Mouse (Mus musculus): ENCODE measurements around the gene Antxr1. TPM values are rescaled to one million over a fixed set of nuclear protein-coding genes. Genes with fewer than 3 reads are reported as not detected.

Antxr1 gene
- polyA plus RNA-seq, 1 experiment from 2014 or later, result 6.5 TPM

DNA sequence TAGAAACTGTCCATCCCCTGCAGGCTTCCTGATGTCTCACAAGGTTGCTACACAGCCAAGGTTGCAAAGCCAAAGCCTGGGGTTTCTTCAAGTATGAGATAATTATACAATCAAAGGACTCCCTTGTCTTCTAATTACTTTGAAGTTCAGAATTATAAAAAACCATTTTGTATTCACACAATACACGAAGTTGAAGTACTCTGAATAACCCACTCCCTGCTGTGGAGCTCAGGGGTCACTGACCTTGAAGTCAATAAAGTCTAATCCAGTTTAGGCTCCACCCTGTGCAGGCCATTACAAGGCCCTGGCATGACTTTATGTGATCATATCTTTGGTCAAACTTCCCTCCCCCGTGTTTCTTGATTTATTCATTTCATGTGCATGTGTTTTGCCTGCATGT, 73.0 kb downstream of the Antxr1 start:
- Histone ChIP-seq H3K4me3 (ENCODE audit: control insufficient read depth in 1 of 2, insufficient read depth in 1 of 2, low read depth in 1 of 2, low read length in 2 of 2) (no peak overlapping the region), H3K36me3 (ENCODE audit: control insufficient read depth, insufficient read depth, low read length) (no peaks in the 10 kb centered on the region), H3K9me3 (ENCODE audit: control insufficient read depth, low read length) (no peaks in the 10 kb centered on the region), H3K4me2 (ENCODE audit: low read length) (no peak overlapping the region), H3K4me1 (ENCODE audit: control insufficient read depth in 2 of 2, insufficient read depth in 2 of 2, low read length in 2 of 2) (peaks cover 0 to 3% of the 10 kb centered on the region in 2 experiments; a peak in 3 of 4 replicates), H3K27ac (replicated peaks in 1 of 2; ENCODE audit: control insufficient read depth in 1 of 2, insufficient read depth in 1 of 2, low read depth in 2 of 2, low read length in 2 of 2) (no peak overlapping the region), H3K9ac (ENCODE audit: low read length) (no peak overlapping the region), H3K27me3 (ENCODE audit: control insufficient read depth, insufficient read depth, low read length) (no peaks in the 10 kb centered on the region)
- WGBS, result 58% methylated on average over 2 of the region's 2 CpGs
- no peak for ATAC-seq (ENCODE audit: insufficient number of reproducible peaks, insufficient read depth, low FRiP score, low read depth)

DNA sequence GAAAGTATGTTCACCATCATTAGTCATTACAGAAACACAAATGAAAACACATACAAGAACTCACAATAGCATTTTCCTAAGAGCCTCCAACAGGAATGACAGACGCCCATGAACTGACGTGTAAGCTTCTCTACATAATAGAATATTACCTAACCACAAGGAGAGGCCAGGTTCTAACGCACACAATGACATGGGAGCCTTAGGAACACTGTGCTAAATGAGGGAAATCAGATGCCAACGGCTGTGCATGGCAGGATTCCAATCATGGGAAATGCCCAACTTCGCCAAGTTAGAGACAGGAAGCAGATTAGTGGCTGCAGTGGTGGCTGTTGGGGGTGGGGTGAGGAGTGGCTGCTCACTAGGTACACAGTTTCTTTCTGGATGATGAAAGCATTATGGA, 76.6 kb downstream of the Antxr1 start:
- no peak overlapping the region for H3K4me3 ChIP-seq (ENCODE audit: control insufficient read depth in 1 of 2, insufficient read depth in 1 of 2, low read depth in 1 of 2, low read length in 2 of 2)
- H3K36me3 ChIP-seq (ENCODE audit: control insufficient read depth, insufficient read depth, low read length), result no peaks in the 10 kb centered on the region
- no peak for ATAC-seq (ENCODE audit: insufficient number of reproducible peaks, insufficient read depth, low FRiP score, low read depth)
- no peaks in the 10 kb centered on the region for H3K27me3 ChIP-seq (ENCODE audit: control insufficient read depth, insufficient read depth, low read length)
- H3K27ac ChIP-seq (replicated peaks in 1 of 2; ENCODE audit: control insufficient read depth in 1 of 2, insufficient read depth in 1 of 2, low read depth in 2 of 2, low read length in 2 of 2), result no peak overlapping the region
- no peaks in the 10 kb centered on the region for H3K9me3 ChIP-seq (ENCODE audit: control insufficient read depth, low read length)
- H3K9ac ChIP-seq (ENCODE audit: low read length), result no peak overlapping the region
- peaks cover 0 to 3% of the 10 kb centered on the region in 2 experiments; a peak in 3 of 4 replicates for H3K4me1 ChIP-seq (ENCODE audit: control insufficient read depth in 2 of 2, insufficient read depth in 2 of 2, low read length in 2 of 2)
- 63% methylated on average over 5 of the region's 5 CpGs for WGBS
- H3K4me2 ChIP-seq (ENCODE audit: low read length), result no peak overlapping the region

DNA sequence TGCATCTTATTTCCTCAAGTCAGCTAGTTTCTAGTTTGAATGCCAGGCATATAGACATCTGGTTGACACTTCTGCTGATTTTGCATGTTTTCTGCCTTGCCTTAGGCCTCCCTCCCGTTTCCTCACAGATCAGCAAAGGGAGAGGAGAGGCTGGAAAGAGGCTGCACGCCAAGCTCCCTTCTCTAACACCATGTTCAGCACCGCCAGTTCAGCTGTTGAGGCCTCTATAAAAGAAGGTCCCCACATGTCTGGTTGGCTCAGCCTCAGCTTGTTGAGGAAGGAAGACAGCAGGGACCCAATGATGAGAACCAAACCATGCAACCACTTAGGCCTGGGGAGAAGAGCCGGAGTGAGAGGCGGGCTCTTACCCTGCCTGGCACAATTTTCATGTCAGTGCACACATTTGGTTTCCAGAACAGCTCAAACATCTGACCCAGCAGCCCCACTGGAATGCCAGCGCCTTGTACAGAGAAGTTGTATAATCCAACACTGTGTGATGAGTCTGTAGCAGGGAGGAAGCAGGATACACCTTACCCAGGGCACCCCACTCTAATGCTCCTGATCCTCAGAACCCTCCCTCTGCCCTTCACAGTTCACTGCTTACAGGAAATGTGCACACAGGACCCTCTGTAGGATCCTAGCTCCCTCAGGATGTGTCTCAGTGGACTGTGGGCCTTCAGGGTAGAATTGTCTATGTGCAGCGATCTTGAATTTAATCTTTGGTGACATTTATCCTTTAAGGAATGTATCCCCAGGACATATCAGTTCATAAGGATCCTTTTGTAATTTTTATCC, 77.4 kb downstream of the Antxr1 start:
- Histone ChIP-seq H3K27ac (replicated peaks in 1 of 2; ENCODE audit: control insufficient read depth in 1 of 2, insufficient read depth in 1 of 2, low read depth in 2 of 2, low read length in 2 of 2) (no peak overlapping the region), H3K4me1 (ENCODE audit: control insufficient read depth in 2 of 2, insufficient read depth in 2 of 2, low read length in 2 of 2) (peaks cover 0 to 3% of the 10 kb centered on the region in 2 experiments; a peak in 3 of 4 replicates), H3K4me2 (ENCODE audit: low read length) (no peak overlapping the region), H3K9me3 (ENCODE audit: control insufficient read depth, low read length) (no peaks in the 10 kb centered on the region), H3K36me3 (ENCODE audit: control insufficient read depth, insufficient read depth, low read length) (no peaks in the 10 kb centered on the region), H3K9ac (ENCODE audit: low read length) (no peak overlapping the region), H3K27me3 (ENCODE audit: control insufficient read depth, insufficient read depth, low read length) (no peaks in the 10 kb centered on the region), H3K4me3 (ENCODE audit: control insufficient read depth in 1 of 2, insufficient read depth in 1 of 2, low read depth in 1 of 2, low read length in 2 of 2) (no peak overlapping the region)
- no peak for ATAC-seq (ENCODE audit: insufficient number of reproducible peaks, insufficient read depth, low FRiP score, low read depth)
- WGBS, result 74% methylated on average over 7 of the region's 7 CpGs

DNA sequence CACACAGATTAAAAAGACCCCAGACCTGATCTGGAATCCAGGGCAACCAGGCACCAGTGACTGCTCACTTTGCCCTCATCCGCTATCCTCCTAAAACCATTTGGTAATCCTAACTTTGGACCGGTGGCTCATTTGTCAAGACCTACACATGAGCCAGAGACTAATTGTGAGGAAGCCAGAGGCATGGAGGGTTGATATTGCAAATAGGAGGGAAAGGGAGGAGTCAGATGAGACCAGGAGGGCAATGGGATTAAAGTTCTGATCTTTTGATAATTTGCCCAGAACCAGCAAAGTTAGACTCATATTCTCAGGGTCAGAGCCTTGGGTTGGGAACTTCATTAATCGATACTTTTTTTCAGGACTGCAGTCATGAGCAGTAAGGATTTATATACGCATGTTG, 78.2 kb downstream of the Antxr1 start:
- Histone ChIP-seq H3K9ac (ENCODE audit: low read length) (no peak overlapping the region), H3K4me2 (ENCODE audit: low read length) (no peak overlapping the region), H3K4me3 (ENCODE audit: control insufficient read depth in 1 of 2, insufficient read depth in 1 of 2, low read depth in 1 of 2, low read length in 2 of 2) (no peak overlapping the region), H3K4me1 (ENCODE audit: control insufficient read depth in 2 of 2, insufficient read depth in 2 of 2, low read length in 2 of 2) (peaks cover 0 to 3% of the 10 kb centered on the region in 2 experiments; a peak in 3 of 4 replicates), H3K9me3 (ENCODE audit: control insufficient read depth, low read length) (no peaks in the 10 kb centered on the region), H3K27me3 (ENCODE audit: control insufficient read depth, insufficient read depth, low read length) (no peaks in the 10 kb centered on the region), H3K27ac (replicated peaks in 1 of 2; ENCODE audit: control insufficient read depth in 1 of 2, insufficient read depth in 1 of 2, low read depth in 2 of 2, low read length in 2 of 2) (no peak overlapping the region), H3K36me3 (ENCODE audit: control insufficient read depth, insufficient read depth, low read length) (no peaks in the 10 kb centered on the region)
- ATAC-seq (ENCODE audit: insufficient number of reproducible peaks, insufficient read depth, low FRiP score, low read depth), result no peak
- WGBS, result 92% methylated on average over 4 of the region's 4 CpGs

DNA sequence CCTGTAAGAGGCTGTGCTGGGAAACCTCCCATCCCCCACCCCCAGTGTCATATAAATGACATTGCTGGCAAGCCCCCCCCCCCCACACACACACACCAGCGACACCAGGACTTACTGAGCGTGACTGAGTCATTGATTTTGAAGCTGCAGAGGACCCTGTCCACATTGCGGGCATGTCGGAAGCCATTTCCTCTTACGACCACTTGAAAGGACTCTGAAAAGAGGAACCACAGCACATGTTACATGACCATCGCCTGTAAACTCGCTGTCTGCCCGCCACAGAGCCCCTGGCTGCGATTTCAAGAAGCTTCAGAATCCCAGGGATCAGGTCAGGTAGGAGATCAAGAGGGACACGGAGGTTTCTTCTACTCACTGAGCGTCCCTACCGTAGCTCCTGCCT, 80.0 kb downstream of the Antxr1 start:
- no peak overlapping the region for H3K4me3 ChIP-seq (ENCODE audit: control insufficient read depth in 1 of 2, insufficient read depth in 1 of 2, low read depth in 1 of 2, low read length in 2 of 2)
- H3K27ac ChIP-seq (replicated peaks in 1 of 2; ENCODE audit: control insufficient read depth in 1 of 2, insufficient read depth in 1 of 2, low read depth in 2 of 2, low read length in 2 of 2), result no peak overlapping the region
- H3K36me3 ChIP-seq (ENCODE audit: control insufficient read depth, insufficient read depth, low read length), result no peaks in the 10 kb centered on the region
- H3K9me3 ChIP-seq (ENCODE audit: control insufficient read depth, low read length), result no peaks in the 10 kb centered on the region
- H3K4me2 ChIP-seq (ENCODE audit: low read length), result no peak overlapping the region
- peaks cover 0 to 3% of the 10 kb centered on the region in 2 experiments; a peak in 3 of 4 replicates for H3K4me1 ChIP-seq (ENCODE audit: control insufficient read depth in 2 of 2, insufficient read depth in 2 of 2, low read length in 2 of 2)
- no peak for ATAC-seq (ENCODE audit: insufficient number of reproducible peaks, insufficient read depth, low FRiP score, low read depth)
- H3K27me3 ChIP-seq (ENCODE audit: control insufficient read depth, insufficient read depth, low read length), result no peaks in the 10 kb centered on the region
- WGBS, result 88% methylated on average over 12 of the region's 12 CpGs
- no peak overlapping the region for H3K9ac ChIP-seq (ENCODE audit: low read length)

DNA sequence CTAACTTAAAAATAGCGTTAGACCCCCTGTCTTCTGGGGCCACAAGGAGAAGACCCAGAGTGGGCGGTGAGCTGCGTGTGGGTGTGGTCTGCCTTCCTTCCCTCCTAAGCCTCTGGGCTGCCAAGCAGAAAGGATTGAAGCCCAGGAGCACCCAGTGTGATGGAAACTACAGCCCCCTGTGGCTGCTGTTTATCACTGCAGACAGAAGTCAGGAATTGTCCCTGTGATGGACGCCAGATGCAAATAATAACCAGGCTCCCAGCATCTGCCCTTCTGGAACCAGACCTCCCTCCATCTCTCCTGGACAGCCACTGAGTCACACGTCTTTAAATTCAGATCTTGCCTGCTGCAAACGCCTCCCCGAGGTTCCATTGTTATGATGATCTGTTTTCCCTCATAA, 80.9 kb downstream of the Antxr1 start:
- Histone ChIP-seq H3K27ac (replicated peaks in 1 of 2; ENCODE audit: control insufficient read depth in 1 of 2, insufficient read depth in 1 of 2, low read depth in 2 of 2, low read length in 2 of 2) (no peak overlapping the region), H3K4me1 (ENCODE audit: control insufficient read depth in 2 of 2, insufficient read depth in 2 of 2, low read length in 2 of 2) (peaks cover 0 to 3% of the 10 kb centered on the region in 2 experiments; a peak in 3 of 4 replicates), H3K4me2 (ENCODE audit: low read length) (no peak overlapping the region), H3K27me3 (ENCODE audit: control insufficient read depth, insufficient read depth, low read length) (no peaks in the 10 kb centered on the region), H3K9ac (ENCODE audit: low read length) (no peak overlapping the region), H3K4me3 (ENCODE audit: control insufficient read depth in 1 of 2, insufficient read depth in 1 of 2, low read depth in 1 of 2, low read length in 2 of 2) (no peak overlapping the region), H3K9me3 (ENCODE audit: control insufficient read depth, low read length) (no peaks in the 10 kb centered on the region), H3K36me3 (ENCODE audit: control insufficient read depth, insufficient read depth, low read length) (no peaks in the 10 kb centered on the region)
- 22% methylated on average over 7 of the region's 7 CpGs for WGBS
- ATAC-seq (ENCODE audit: insufficient number of reproducible peaks, insufficient read depth, low FRiP score, low read depth), result no peak

DNA sequence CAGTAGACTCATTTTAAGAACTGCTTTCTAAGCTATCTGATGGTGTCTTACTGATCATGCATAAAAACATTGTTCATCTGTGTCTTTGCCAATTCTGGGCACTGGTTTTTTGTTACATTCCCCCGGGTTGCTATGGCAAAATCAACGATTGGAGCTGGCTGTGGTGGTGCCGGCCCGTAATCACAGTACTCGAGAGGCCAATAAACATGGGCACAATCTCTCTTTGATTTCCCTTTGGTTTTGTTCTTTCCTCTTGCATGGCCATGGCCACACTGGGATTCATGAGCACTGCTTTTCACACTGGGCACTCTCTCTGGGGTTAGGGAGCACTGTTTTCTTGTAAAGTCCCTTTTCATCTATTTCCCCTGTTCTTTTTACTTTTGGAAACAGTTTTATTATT, 83.9 kb downstream of the Antxr1 start:
- no peak overlapping the region for H3K9ac ChIP-seq (ENCODE audit: low read length)
- no peak overlapping the region for H3K27ac ChIP-seq (replicated peaks in 1 of 2; ENCODE audit: control insufficient read depth in 1 of 2, insufficient read depth in 1 of 2, low read depth in 2 of 2, low read length in 2 of 2)
- 85% methylated on average over 5 of the region's 5 CpGs for WGBS
- no peaks in the 10 kb centered on the region for H3K9me3 ChIP-seq (ENCODE audit: control insufficient read depth, low read length)
- ATAC-seq (ENCODE audit: insufficient number of reproducible peaks, insufficient read depth, low FRiP score, low read depth), result no peak
- H3K4me3 ChIP-seq (ENCODE audit: control insufficient read depth in 1 of 2, insufficient read depth in 1 of 2, low read depth in 1 of 2, low read length in 2 of 2), result no peak overlapping the region
- H3K27me3 ChIP-seq (ENCODE audit: control insufficient read depth, insufficient read depth, low read length), result no peaks in the 10 kb centered on the region
- H3K4me1 ChIP-seq (ENCODE audit: control insufficient read depth in 2 of 2, insufficient read depth in 2 of 2, low read length in 2 of 2), result no peaks in the 10 kb centered on the region
- H3K4me2 ChIP-seq (ENCODE audit: low read length), result no peak overlapping the region
- H3K36me3 ChIP-seq (ENCODE audit: control insufficient read depth, insufficient read depth, low read length), result 0 out of 2 replicates have a peak, but pooled peaks cover 3% of the 10 kb centered on the region

DNA sequence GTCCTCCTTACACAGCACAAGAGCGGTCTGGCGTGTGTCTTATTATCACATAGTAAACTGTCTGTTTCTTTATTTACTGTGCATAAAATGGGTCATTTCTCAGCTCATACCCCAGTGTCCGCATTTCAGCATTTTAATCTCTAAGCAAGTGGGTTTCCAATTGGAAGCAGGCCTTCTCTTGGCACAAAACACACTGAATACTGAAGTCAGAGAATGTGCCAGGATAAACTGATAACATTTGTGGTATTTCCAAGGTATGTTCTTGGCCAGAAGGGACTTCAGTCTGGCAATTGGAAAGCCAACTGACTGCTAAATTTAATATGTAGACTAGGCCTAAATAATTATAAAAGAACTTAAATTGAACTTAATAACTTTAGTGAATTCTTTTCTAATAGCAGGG, 84.9 kb downstream of the Antxr1 start:
- no peaks in the 10 kb centered on the region for H3K4me1 ChIP-seq (ENCODE audit: control insufficient read depth in 2 of 2, insufficient read depth in 2 of 2, low read length in 2 of 2)
- no peak overlapping the region for H3K27ac ChIP-seq (replicated peaks in 1 of 2; ENCODE audit: control insufficient read depth in 1 of 2, insufficient read depth in 1 of 2, low read depth in 2 of 2, low read length in 2 of 2)
- no peak overlapping the region for H3K9ac ChIP-seq (ENCODE audit: low read length)
- H3K4me2 ChIP-seq (ENCODE audit: low read length), result no peak overlapping the region
- H3K9me3 ChIP-seq (ENCODE audit: control insufficient read depth, low read length), result no peaks in the 10 kb centered on the region
- H3K27me3 ChIP-seq (ENCODE audit: control insufficient read depth, insufficient read depth, low read length), result no peaks in the 10 kb centered on the region
- 0 out of 2 replicates have a peak, but pooled peaks cover 3% of the 10 kb centered on the region for H3K36me3 ChIP-seq (ENCODE audit: control insufficient read depth, insufficient read depth, low read length)
- ATAC-seq (ENCODE audit: insufficient number of reproducible peaks, insufficient read depth, low FRiP score, low read depth), result no peak
- 85% methylated on average over 3 of the region's 3 CpGs for WGBS
- H3K4me3 ChIP-seq (ENCODE audit: control insufficient read depth in 1 of 2, insufficient read depth in 1 of 2, low read depth in 1 of 2, low read length in 2 of 2), result no peak overlapping the region
